Mouse (Mus musculus) liver, postnatal 0 days (tissue): ENCODE measurements around the gene Uvssa.

Experiments
- CTCF ChIP-seq: sonication (generic); IDR thresholded peaks from 2 replicates; pipeline ENCODE4 v1.5.1; 2016; ENCODE audit warnings: antibody characterized with exemption, low read depth
- EP300 ChIP-seq: IDR thresholded peaks from 2 replicates; pipeline ENCODE4 v1.6.1; 2016; ENCODE audit warnings: antibody characterized with exemption, low read depth, mild to moderate bottlenecking

DNA sequence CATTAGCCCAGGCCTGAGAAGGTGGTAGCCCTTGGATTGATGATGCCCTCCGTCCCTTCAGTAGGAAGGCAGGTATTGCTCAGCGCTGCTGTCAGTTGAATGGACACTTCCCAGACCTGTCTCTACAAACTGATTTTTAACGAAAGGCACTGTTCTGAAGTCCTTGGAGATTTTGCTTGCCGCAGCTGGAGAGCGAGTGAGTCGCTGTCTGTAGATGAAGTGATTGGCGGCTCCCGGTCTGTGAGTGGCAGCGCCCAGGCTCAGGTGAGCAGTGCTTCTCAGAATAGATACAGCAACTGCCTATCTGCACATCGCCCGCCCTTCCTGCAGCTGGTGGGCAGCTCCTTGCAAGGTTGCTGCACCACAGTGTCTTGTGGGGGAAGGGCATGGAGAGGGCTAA lies 17.3 kb downstream of the Uvssa start:
- TF ChIP-seq EP300, result no peak
- no peak for TF ChIP-seq CTCF
